Mouse (Mus musculus): ENCODE data around the gene Sdk1. TPM values are rescaled to one million over a fixed set of nuclear protein-coding genes. Genes with fewer than 3 reads are reported as not detected.

Gene Sdk1
- total RNA-seq, 1 experiment: 1.2 TPM

DNA sequence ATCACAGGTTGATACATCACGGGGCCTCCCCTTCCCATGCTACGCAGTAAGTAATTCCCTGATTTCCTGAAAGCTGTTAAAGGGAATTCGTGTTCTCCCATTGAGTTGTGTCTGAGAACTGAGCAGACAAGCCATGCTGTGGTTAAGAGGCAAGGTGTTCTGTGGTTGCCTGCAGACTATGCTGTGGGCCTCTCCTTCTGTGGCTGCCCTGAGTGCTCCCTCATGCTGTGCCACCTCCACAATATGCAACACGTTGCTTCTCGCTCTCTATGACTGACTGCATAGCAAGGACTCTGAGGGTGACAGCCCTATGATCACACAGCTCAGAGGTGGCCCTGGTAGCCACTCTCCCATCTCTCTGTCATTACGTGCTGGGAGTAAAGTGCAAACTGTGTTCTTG is 797.9 kb downstream of the Sdk1 start:
- Histone ChIP-seq H3K27ac (ENCODE audit: insufficient read depth, low read depth, low read length, poor library complexity, severe bottlenecking) (no peak overlapping the region), H3K4me3 (ENCODE audit: insufficient read depth in 1 of 2, low read depth in 1 of 2, low read length in 2 of 2, poor library complexity in 1 of 2, severe bottlenecking in 1 of 2) (no peak overlapping the region), H3K9me3 (ENCODE audit: control insufficient read depth, insufficient read depth, low read depth, low read length) (no peaks in the 10 kb centered on the region), H3K36me3 (ENCODE audit: control insufficient read depth, insufficient read depth, low read length, poor library complexity, severe bottlenecking) (no peaks in the 10 kb centered on the region), H3K4me1 (ENCODE audit: control insufficient read depth in 2 of 2, insufficient read depth in 2 of 2, low read length in 2 of 2, poor library complexity in 1 of 2) (no peaks in the 10 kb centered on the region; a peak in 1 of 4 replicates), H3K9ac (ENCODE audit: insufficient read depth, low read depth, low read length, poor library complexity, severe bottlenecking) (no peak overlapping the region)
- no peak for TF ChIP-seq HCFC1 (IDR thresholded peaks at IDR 0.05; ENCODE audit: borderline replicate concordance, insufficient read depth, low read length)
- TF ChIP-seq CHD2 (IDR thresholded peaks at IDR 0.05; ENCODE audit: low read depth, low read length): no peak
- no peak for DNase-seq (ENCODE audit: low read depth, low spot score)
- in situ Hi-C loops (cut with MboI; ENCODE audit: low sequenced_read_pairs in 2 of 2, unreplicated experiment in 2 of 2): no loop called here

DNA sequence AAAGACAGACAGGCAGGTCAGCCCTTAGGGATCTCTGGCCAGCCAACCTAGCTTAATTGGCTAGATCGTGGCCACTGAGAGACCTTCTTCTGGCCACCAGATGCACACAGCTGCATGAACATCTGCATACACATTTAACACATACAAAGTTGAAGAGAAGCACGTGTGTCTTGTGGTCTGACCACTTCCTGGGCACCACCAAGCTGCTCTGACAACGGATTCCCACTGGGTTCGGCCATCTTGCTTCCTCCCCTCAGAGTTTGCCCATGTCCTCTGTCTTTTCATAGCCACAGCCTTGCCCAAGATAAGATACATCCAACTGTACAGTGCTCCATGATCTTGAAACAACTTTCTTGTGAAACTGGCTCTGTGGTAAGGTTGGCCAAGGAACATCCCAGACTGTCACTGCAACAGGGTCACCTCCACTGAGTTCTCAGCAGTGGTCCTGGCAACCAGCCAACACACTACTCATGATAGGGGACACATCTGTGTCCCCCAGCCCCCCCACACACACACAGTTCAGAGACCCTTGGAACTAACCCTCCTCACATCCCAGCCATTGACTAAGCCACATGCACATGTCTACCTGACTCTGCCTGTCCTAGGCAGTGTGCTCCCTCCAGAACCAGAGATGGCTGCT is 798.7 kb downstream of the Sdk1 start:
- H3K4me3 ChIP-seq (ENCODE audit: insufficient read depth in 1 of 2, low read depth in 1 of 2, low read length in 2 of 2, poor library complexity in 1 of 2, severe bottlenecking in 1 of 2): no peak overlapping the region
- no peaks in the 10 kb centered on the region for H3K9me3 ChIP-seq (ENCODE audit: control insufficient read depth, insufficient read depth, low read depth, low read length)
- H3K9ac ChIP-seq (ENCODE audit: insufficient read depth, low read depth, low read length, poor library complexity, severe bottlenecking): no peak overlapping the region
- H3K4me1 ChIP-seq (ENCODE audit: control insufficient read depth in 2 of 2, insufficient read depth in 2 of 2, low read length in 2 of 2, poor library complexity in 1 of 2): no peaks in the 10 kb centered on the region
- no peaks in the 10 kb centered on the region for H3K36me3 ChIP-seq (ENCODE audit: control insufficient read depth, insufficient read depth, low read length, poor library complexity, severe bottlenecking)
- no peak overlapping the region for H3K27ac ChIP-seq (ENCODE audit: insufficient read depth, low read depth, low read length, poor library complexity, severe bottlenecking)
- TF ChIP-seq ZNF384 (IDR thresholded peaks at IDR 0.05; ENCODE audit: low read depth, low read length) (no peak), MAFK (IDR thresholded peaks at IDR 0.05; ENCODE audit: insufficient read depth, low read depth, low read length) (no peak), CHD2 (IDR thresholded peaks at IDR 0.05; ENCODE audit: low read depth, low read length) (no peak), ZC3H11A (IDR thresholded peaks at IDR 0.05; ENCODE audit: borderline replicate concordance, low read depth, low read length) (no peak), HCFC1 (IDR thresholded peaks at IDR 0.05; ENCODE audit: borderline replicate concordance, insufficient read depth, low read length) (no peak)
- in situ Hi-C loops (cut with MboI; ENCODE audit: low sequenced_read_pairs in 2 of 2, unreplicated experiment in 2 of 2): no loop called here
- no peak for DNase-seq (ENCODE audit: low read depth, low spot score)

DNA sequence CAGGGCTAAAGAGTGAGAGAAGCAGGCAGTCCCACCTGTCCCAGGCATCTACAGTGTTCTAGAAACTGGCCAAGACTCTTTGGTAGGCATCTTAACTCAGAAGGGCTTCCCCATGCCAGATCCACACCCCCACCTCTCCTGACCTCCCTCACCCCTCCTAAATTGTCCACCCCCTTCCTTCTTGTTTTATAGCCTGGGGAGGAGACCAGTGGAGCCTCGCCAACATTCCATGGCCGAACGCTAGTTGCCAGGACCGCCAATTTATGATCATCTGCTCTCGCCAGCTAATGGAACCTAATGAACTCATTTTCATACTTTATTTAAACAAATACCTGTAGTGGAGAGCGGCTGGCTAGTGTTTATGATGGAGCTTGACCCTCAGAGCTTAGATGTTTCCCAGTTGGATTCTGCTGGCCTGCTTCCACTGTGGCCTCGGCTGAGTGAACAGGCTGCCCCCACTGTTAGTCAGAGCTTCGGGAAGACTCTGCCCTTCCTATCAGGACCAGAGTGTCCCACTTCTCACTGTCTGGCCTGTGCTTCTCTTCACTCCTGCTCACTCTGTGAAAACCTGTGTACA is 800.0 kb downstream of the Sdk1 start:
- H3K9ac ChIP-seq (ENCODE audit: insufficient read depth, low read depth, low read length, poor library complexity, severe bottlenecking): no peak overlapping the region
- no peak for DNase-seq (ENCODE audit: low read depth, low spot score)
- no peaks in the 10 kb centered on the region for H3K9me3 ChIP-seq (ENCODE audit: control insufficient read depth, insufficient read depth, low read depth, low read length)
- TF ChIP-seq ZNF384 (IDR thresholded peaks at IDR 0.05; ENCODE audit: low read depth, low read length) (no peak), ZC3H11A (IDR thresholded peaks at IDR 0.05; ENCODE audit: borderline replicate concordance, low read depth, low read length) (no peak), HCFC1 (IDR thresholded peaks at IDR 0.05; ENCODE audit: borderline replicate concordance, insufficient read depth, low read length) (no peak), CHD2 (IDR thresholded peaks at IDR 0.05; ENCODE audit: low read depth, low read length) (no peak), MAFK (IDR thresholded peaks at IDR 0.05; ENCODE audit: insufficient read depth, low read depth, low read length) (no peak)
- no peak overlapping the region for H3K4me3 ChIP-seq (ENCODE audit: insufficient read depth in 1 of 2, low read depth in 1 of 2, low read length in 2 of 2, poor library complexity in 1 of 2, severe bottlenecking in 1 of 2)
- in situ Hi-C loops (cut with MboI; ENCODE audit: low sequenced_read_pairs in 2 of 2, unreplicated experiment in 2 of 2): no loop called here
- no peaks in the 10 kb centered on the region for H3K4me1 ChIP-seq (ENCODE audit: control insufficient read depth in 2 of 2, insufficient read depth in 2 of 2, low read length in 2 of 2, poor library complexity in 1 of 2)
- H3K27ac ChIP-seq (ENCODE audit: insufficient read depth, low read depth, low read length, poor library complexity, severe bottlenecking): no peak overlapping the region
- no peaks in the 10 kb centered on the region for H3K36me3 ChIP-seq (ENCODE audit: control insufficient read depth, insufficient read depth, low read length, poor library complexity, severe bottlenecking)

DNA sequence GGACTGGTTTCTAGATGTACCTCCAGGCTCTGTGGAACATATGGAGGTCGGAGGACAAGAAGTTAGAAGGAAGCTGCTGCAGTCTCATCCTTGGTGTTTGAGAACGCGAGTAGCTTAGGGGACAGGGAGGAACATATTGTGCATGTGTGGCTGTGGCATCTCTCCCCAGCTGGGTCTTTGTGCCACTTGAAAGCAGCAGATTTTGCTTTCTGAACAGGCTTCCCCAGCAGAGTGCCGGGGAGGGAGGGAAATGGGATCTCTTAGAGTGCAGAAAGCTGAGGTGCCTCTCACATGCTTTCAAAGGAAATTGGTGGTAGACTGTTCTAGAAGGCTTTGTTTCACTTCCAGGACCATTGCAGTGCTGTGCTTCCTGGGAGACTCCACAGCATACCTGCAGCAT is 820.5 kb downstream of the Sdk1 start:
- Histone ChIP-seq H3K27ac (ENCODE audit: insufficient read depth, low read depth, low read length, poor library complexity, severe bottlenecking) (no peak overlapping the region), H3K4me1 (ENCODE audit: control insufficient read depth in 2 of 2, insufficient read depth in 2 of 2, low read length in 2 of 2, poor library complexity in 1 of 2) (no peaks in the 10 kb centered on the region), H3K9me3 (ENCODE audit: control insufficient read depth, insufficient read depth, low read depth, low read length) (peaks cover 2% of the 10 kb centered on the region; the same call in 1 of the 2 replicates), H3K36me3 (ENCODE audit: control insufficient read depth, insufficient read depth, low read length, poor library complexity, severe bottlenecking) (no peaks in the 10 kb centered on the region; the same call in 1 of the 2 replicates), H3K9ac (ENCODE audit: insufficient read depth, low read depth, low read length, poor library complexity, severe bottlenecking) (no peak overlapping the region), H3K4me3 (ENCODE audit: insufficient read depth in 1 of 2, low read depth in 1 of 2, low read length in 2 of 2, poor library complexity in 1 of 2, severe bottlenecking in 1 of 2) (no peak overlapping the region)
- in situ Hi-C loops (cut with MboI; ENCODE audit: low sequenced_read_pairs in 2 of 2, unreplicated experiment in 2 of 2): no loop called here
- DNase-seq (ENCODE audit: low read depth, low spot score): no peak
- no peak for TF ChIP-seq ZNF384 (IDR thresholded peaks at IDR 0.05; ENCODE audit: low read depth, low read length)
- TF ChIP-seq ZC3H11A (IDR thresholded peaks at IDR 0.05; ENCODE audit: borderline replicate concordance, low read depth, low read length): no peak
- TF ChIP-seq CHD2 (IDR thresholded peaks at IDR 0.05; ENCODE audit: low read depth, low read length): no peak
- TF ChIP-seq HCFC1 (IDR thresholded peaks at IDR 0.05; ENCODE audit: borderline replicate concordance, insufficient read depth, low read length): no peak
- TF ChIP-seq MAFK (IDR thresholded peaks at IDR 0.05; ENCODE audit: insufficient read depth, low read depth, low read length): no peak
